Mouse (Mus musculus) NIH3T3 (cell line): ENCODE measurements around the gene Cntnap5c.
"Not testable (repeated sequence)": the region's sequence is repeated elsewhere in the genome, so short reads cannot be mapped to it uniquely, and the experiment has no call there.

Experiments used
- DNase-seq: peaks from one replicate; pipeline ENCODE4 v3.0.0-alpha.2; 2012; ENCODE audit warnings: low read depth

The Cntnap5c gene

GRCm38 (mm10) chr17:57768622-57769610, at the start of gene Cntnap5c:
Gene Cntnap5c, plus strand, starts transcription at chr17:57769570.
- peak; percentile 56 for DNase-seq

GRCm38 (mm10) chr17:57742119-57742518, 27.3 kb upstream of the Cntnap5c start, which contains the start of gene Gm21834:
Gene Gm21834, minus strand, starts transcription at chr17:57742219.
- DNase-seq = no peak

GRCm38 (mm10) chr17:57758033-57758432, 11.3 kb upstream of the Cntnap5c start:
- no peak for DNase-seq

GRCm38 (mm10) chr17:57767306-57767705, 2.1 kb upstream of the Cntnap5c start:
- no peak for DNase-seq

- peak; percentile 27 for DNase-seq
These were observed 1.5 kb downstream of the Cntnap5c start for GRCm38 (mm10) chr17:57770904-57771303.

GRCm38 (mm10) chr17:57788161-57788799, 18.9 kb downstream of the Cntnap5c start:
- no peak for DNase-seq

- DNase-seq = no peak
These were observed 26.0 kb downstream of the Cntnap5c start for GRCm38 (mm10) chr17:57795408-57795807.

- no peak for DNase-seq
These were observed 27.4 kb downstream of the Cntnap5c start for GRCm38 (mm10) chr17:57796668-57797311.

- no peak for DNase-seq
These were observed 30.1 kb downstream of the Cntnap5c start for GRCm38 (mm10) chr17:57799414-57799985.

GRCm38 (mm10) chr17:57801180-57801579, 31.8 kb downstream of the Cntnap5c start:
- DNase-seq = no peak

GRCm38 (mm10) chr17:57837090-57837971, 68.0 kb downstream of the Cntnap5c start:
- DNase-seq = no peak

GRCm38 (mm10) chr17:57855811-57856210, 86.4 kb downstream of the Cntnap5c start:
- DNase-seq = not testable (repeated sequence)

- no peak for DNase-seq
These were observed 96.6 kb downstream of the Cntnap5c start for GRCm38 (mm10) chr17:57865996-57866395.

GRCm38 (mm10) chr17:57887742-57888389, 118.5 kb downstream of the Cntnap5c start:
- DNase-seq = no peak

- no peak for DNase-seq
These were observed 142.5 kb downstream of the Cntnap5c start for GRCm38 (mm10) chr17:57911770-57912293.

- no peak for DNase-seq
These were observed 214.9 kb downstream of the Cntnap5c start for GRCm38 (mm10) chr17:57984230-57984629.

- peak; percentile 42 for DNase-seq
These were observed 219.1 kb downstream of the Cntnap5c start for GRCm38 (mm10) chr17:57988420-57988819.

- no peak for DNase-seq
These were observed 227.1 kb downstream of the Cntnap5c start for GRCm38 (mm10) chr17:57996461-57996860.

GRCm38 (mm10) chr17:57999080-57999479, 229.7 kb downstream of the Cntnap5c start:
- DNase-seq = no peak

- no peak for DNase-seq
These were observed 233.5 kb downstream of the Cntnap5c start for GRCm38 (mm10) chr17:58002845-58003244.
